Mouse (Mus musculus): Measurements from ENCODE around the gene Psen1. TPM values are rescaled to one million over a fixed set of nuclear protein-coding genes. Genes with fewer than 3 reads are reported as not detected.

Gene Psen1
- polyA plus RNA-seq, 1 experiment from 2014 or later = 68.0 TPM

DNA sequence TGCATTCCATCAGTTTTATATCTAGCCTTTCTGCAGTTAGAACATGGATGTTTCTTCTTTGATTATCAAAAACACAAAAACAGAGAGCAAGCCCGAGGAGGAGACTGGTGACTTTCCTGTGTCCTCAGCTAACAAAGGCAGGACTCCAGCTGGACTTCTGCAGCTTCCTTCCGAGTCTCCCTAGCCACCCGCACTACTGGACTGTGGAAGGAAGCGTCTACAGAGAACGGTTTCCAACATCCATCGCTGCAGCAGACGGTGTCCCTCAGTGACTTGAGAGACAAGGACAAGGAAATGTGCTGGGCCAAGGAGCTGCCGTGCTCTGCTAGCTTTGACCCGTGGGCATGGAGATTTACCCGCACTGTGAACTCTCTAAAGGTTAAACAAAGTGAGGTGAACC is 46.1 kb downstream of the Psen1 start:
- no peaks in the 10 kb centered on the region for H3K9me3 ChIP-seq (ENCODE audit: control insufficient read depth, low read length)
- no peak overlapping the region for H3K4me2 ChIP-seq (ENCODE audit: low read depth, severe bottlenecking)
- H3K4me3 ChIP-seq (ENCODE audit: low read depth, low read length) = no peak overlapping the region
- H3K27me3 ChIP-seq (ENCODE audit: control insufficient read depth, insufficient read depth, low read length) = no peaks in the 10 kb centered on the region
- 91% methylated on average over 10 of the region's 10 CpGs for WGBS
- H3K36me3 ChIP-seq (ENCODE audit: control insufficient read depth, insufficient read depth, low read length) = peaks cover 12% of the 10 kb centered on the region; the same call in 1 of the 2 replicates
- DNase-seq (ENCODE audit: low spot score) (no peak), ATAC-seq (ENCODE audit: insufficient number of reproducible peaks, low FRiP score, low TSS enrichment, low read depth) (no peak)
- no peaks in the 10 kb centered on the region for H3K4me1 ChIP-seq (ENCODE audit: control insufficient read depth, insufficient read depth, low read length)
- H3K27ac ChIP-seq (replicated peaks; ENCODE audit: low read depth, low read length) = no peak overlapping the region
- H3K9ac ChIP-seq (ENCODE audit: low read length) = no peak overlapping the region

DNA sequence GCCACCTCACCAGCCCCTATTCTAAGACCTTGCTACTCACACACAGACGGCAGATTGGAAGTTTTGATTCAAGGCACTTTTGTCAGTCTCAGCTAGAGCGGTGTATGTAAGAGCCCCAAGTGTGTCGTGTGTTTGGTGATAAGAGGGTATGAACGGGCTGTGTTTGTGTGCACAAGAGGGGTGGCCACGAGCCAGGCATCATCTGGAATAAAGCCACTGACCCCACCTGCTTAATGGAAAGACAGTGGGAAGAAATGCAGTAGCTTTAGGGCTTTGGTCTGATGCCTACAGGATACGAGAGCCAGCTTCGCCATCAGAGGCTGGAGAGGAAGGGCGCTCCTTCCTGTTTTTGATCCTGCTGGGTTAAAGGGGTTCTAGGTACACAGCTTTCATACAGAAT is 48.3 kb downstream of the Psen1 start:
- H3K36me3 ChIP-seq (ENCODE audit: control insufficient read depth, insufficient read depth, low read length) = peaks cover 6% of the 10 kb centered on the region; the same call in 1 of the 2 replicates
- no peaks in the 10 kb centered on the region for H3K27me3 ChIP-seq (ENCODE audit: control insufficient read depth, insufficient read depth, low read length)
- no peaks in the 10 kb centered on the region for H3K4me1 ChIP-seq (ENCODE audit: control insufficient read depth, insufficient read depth, low read length)
- DNase-seq (ENCODE audit: low spot score) (no peak), ATAC-seq (ENCODE audit: insufficient number of reproducible peaks, low FRiP score, low TSS enrichment, low read depth) (no peak)
- no peak overlapping the region for H3K27ac ChIP-seq (replicated peaks; ENCODE audit: low read depth, low read length)
- H3K4me3 ChIP-seq (ENCODE audit: low read depth, low read length) = no peak overlapping the region
- no peaks in the 10 kb centered on the region for H3K9me3 ChIP-seq (ENCODE audit: control insufficient read depth, low read length)
- H3K9ac ChIP-seq (ENCODE audit: low read length) = no peak overlapping the region
- 94% methylated on average over 8 of the region's 8 CpGs for WGBS
- H3K4me2 ChIP-seq (ENCODE audit: low read depth, severe bottlenecking) = no peak overlapping the region

DNA sequence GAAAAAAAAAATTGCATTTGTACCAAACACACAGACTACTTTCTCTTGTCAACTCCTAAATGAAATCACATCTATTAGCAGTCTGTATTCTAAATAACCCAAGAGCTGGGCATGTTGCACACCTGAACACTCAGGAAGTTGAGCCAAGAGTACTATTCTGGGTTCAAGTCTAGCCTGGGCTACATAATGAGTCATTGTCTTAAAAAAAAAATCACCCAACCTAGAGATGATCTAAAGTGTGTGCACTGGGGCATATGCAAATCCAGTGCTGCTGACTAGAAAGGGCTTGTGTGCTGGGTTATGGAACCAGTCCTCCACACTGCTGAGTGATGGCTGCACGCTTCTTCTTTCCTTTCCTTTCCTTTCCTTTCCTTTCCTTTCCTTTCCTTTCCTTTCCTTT is 50.7 kb downstream of the Psen1 start:
- Histone ChIP-seq H3K4me2 (ENCODE audit: low read depth, severe bottlenecking) (no peak overlapping the region), H3K27me3 (ENCODE audit: control insufficient read depth, insufficient read depth, low read length) (no peaks in the 10 kb centered on the region), H3K4me3 (ENCODE audit: low read depth, low read length) (no peak overlapping the region), H3K36me3 (ENCODE audit: control insufficient read depth, insufficient read depth, low read length) (peaks cover 4% of the 10 kb centered on the region; the same call in 1 of the 2 replicates), H3K9ac (ENCODE audit: low read length) (no peak overlapping the region), H3K4me1 (ENCODE audit: control insufficient read depth, insufficient read depth, low read length) (no peaks in the 10 kb centered on the region), H3K27ac (replicated peaks; ENCODE audit: low read depth, low read length) (no peak overlapping the region), H3K9me3 (ENCODE audit: control insufficient read depth, low read length) (no peaks in the 10 kb centered on the region)
- ATAC-seq (ENCODE audit: insufficient number of reproducible peaks, low FRiP score, low TSS enrichment, low read depth) (no peak), DNase-seq (ENCODE audit: low spot score) (no peak)
- 90% methylated on average over 1 of the region's 1 CpGs for WGBS

DNA sequence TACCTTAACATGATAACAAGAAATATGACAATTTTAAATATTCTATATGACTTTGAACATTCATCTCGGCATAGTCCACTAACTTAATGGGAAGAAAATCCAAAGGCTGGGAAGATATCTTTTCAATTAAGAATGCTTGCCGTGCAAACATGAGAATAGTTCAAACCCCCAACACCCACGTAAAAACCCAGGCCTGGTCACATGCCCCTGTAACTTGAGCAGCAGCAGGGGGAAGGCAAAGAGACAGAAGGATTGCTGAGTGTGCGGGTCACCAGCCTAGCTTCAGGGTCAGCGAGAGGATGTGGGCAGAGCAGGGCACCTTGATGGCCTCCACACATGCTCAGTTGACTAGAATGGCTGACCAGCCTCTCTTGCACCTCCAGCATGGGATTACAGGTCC is 53.8 kb downstream of the Psen1 start:
- no peak for ATAC-seq (ENCODE audit: insufficient number of reproducible peaks, low FRiP score, low TSS enrichment, low read depth)
- no peak overlapping the region for H3K27ac ChIP-seq (replicated peaks; ENCODE audit: low read depth, low read length)
- no peak for DNase-seq (ENCODE audit: low spot score)
- H3K4me2 ChIP-seq (ENCODE audit: low read depth, severe bottlenecking) = no peak overlapping the region
- no peaks in the 10 kb centered on the region for H3K9me3 ChIP-seq (ENCODE audit: control insufficient read depth, low read length)
- no peaks in the 10 kb centered on the region for H3K36me3 ChIP-seq (ENCODE audit: control insufficient read depth, insufficient read depth, low read length)
- H3K9ac ChIP-seq (ENCODE audit: low read length) = no peak overlapping the region
- 54% methylated on average over 5 of the region's 5 CpGs for WGBS
- H3K4me1 ChIP-seq (ENCODE audit: control insufficient read depth, insufficient read depth, low read length) = no peaks in the 10 kb centered on the region
- no peak overlapping the region for H3K4me3 ChIP-seq (ENCODE audit: low read depth, low read length)
- H3K27me3 ChIP-seq (ENCODE audit: control insufficient read depth, insufficient read depth, low read length) = no peaks in the 10 kb centered on the region

DNA sequence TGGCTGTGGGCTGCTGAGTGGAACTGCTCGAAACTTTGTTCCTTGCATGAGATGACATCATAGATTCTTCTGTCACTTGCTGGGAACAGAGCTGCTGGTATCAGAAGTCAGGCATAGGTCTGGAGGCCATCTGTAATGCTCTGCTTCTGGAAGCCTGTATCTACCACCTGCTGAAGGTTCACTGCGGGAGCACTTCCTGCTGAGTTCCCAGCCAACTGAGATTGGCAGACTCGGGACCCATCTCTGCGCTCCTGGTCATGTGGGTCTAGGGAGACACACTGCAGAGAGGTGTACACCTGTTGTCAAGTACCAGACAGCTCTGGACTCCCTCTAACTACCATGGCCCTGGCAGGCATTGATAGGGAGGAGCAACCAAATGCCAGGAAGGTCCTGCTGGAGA is 54.9 kb downstream of the Psen1 start:
- Histone ChIP-seq H3K27me3 (ENCODE audit: control insufficient read depth, insufficient read depth, low read length) (no peaks in the 10 kb centered on the region), H3K4me3 (ENCODE audit: low read depth, low read length) (no peak overlapping the region), H3K9ac (ENCODE audit: low read length) (no peak overlapping the region), H3K27ac (replicated peaks; ENCODE audit: low read depth, low read length) (no peak overlapping the region; the same call in 1 of the 2 replicates), H3K4me1 (ENCODE audit: control insufficient read depth, insufficient read depth, low read length) (no peaks in the 10 kb centered on the region), H3K9me3 (ENCODE audit: control insufficient read depth, low read length) (no peaks in the 10 kb centered on the region), H3K4me2 (ENCODE audit: low read depth, severe bottlenecking) (no peak overlapping the region), H3K36me3 (ENCODE audit: control insufficient read depth, insufficient read depth, low read length) (no peaks in the 10 kb centered on the region)
- WGBS = 86% methylated on average over 4 of the region's 4 CpGs
- DNase-seq (ENCODE audit: low spot score) (no peak), ATAC-seq (ENCODE audit: insufficient number of reproducible peaks, low FRiP score, low TSS enrichment, low read depth) (no peak)

DNA sequence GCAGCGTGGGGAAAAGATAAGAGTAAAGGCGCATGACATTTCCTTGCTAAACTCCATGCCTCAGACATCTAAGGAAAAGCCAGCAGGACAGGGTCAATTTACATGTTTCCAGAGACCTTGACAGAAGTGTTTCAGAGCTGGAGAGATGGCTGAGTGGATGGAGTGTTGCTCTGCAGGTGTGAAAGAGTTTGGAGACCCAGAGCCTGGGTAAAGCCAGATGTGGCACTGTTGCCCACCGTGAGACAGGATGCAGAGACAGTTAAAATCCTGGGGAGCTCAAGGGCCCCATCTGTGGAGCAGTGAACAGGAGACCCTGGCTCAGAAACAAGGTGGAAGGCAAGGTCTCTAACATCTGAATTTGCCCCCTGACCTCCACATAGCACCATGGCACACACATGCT is 55.8 kb downstream of the Psen1 start:
- H3K27me3 ChIP-seq (ENCODE audit: control insufficient read depth, insufficient read depth, low read length) = no peaks in the 10 kb centered on the region
- no peaks in the 10 kb centered on the region for H3K9me3 ChIP-seq (ENCODE audit: control insufficient read depth, low read length)
- WGBS = 58% methylated on average over 3 of the region's 3 CpGs
- no peak overlapping the region for H3K4me3 ChIP-seq (ENCODE audit: low read depth, low read length)
- DNase-seq (ENCODE audit: low spot score) (no peak), ATAC-seq (ENCODE audit: insufficient number of reproducible peaks, low FRiP score, low TSS enrichment, low read depth) (no peak)
- no peak overlapping the region for H3K27ac ChIP-seq (replicated peaks; ENCODE audit: low read depth, low read length)
- H3K36me3 ChIP-seq (ENCODE audit: control insufficient read depth, insufficient read depth, low read length) = no peaks in the 10 kb centered on the region
- no peaks in the 10 kb centered on the region for H3K4me1 ChIP-seq (ENCODE audit: control insufficient read depth, insufficient read depth, low read length)
- H3K4me2 ChIP-seq (ENCODE audit: low read depth, severe bottlenecking) = no peak overlapping the region
- H3K9ac ChIP-seq (ENCODE audit: low read length) = no peak overlapping the region

DNA sequence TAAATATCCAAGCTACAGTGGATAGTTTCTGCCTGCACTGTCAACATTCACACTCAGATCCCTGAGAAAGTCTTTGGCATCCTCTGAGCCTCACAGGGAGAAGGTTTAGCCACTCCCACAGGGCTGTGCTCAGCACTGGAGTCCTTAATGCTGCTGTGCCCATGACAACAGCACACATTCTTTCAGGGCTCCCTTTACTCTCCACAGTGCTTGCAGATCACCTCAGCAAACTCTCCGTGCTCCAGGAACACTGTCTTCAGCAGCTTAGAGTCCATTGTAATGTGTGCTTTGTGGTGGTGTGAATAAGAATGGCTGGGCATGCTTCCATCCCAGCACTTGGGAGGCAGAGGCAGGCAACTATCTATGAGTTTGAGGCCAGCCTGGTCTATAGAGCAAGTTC is 61.2 kb downstream of the Psen1 start:
- 70% methylated on average over 1 of the region's 1 CpGs for WGBS
- Histone ChIP-seq H3K9me3 (ENCODE audit: control insufficient read depth, low read length) (no peaks in the 10 kb centered on the region), H3K4me3 (ENCODE audit: low read depth, low read length) (no peak overlapping the region), H3K36me3 (ENCODE audit: control insufficient read depth, insufficient read depth, low read length) (no peaks in the 10 kb centered on the region), H3K4me2 (ENCODE audit: low read depth, severe bottlenecking) (no peak overlapping the region), H3K27ac (replicated peaks; ENCODE audit: low read depth, low read length) (no peak overlapping the region), H3K4me1 (ENCODE audit: control insufficient read depth, insufficient read depth, low read length) (0 out of 2 replicates have a peak, but pooled peaks cover 2% of the 10 kb centered on the region), H3K9ac (ENCODE audit: low read length) (no peak overlapping the region), H3K27me3 (ENCODE audit: control insufficient read depth, insufficient read depth, low read length) (no peaks in the 10 kb centered on the region)
- DNase-seq (ENCODE audit: low spot score) (no peak), ATAC-seq (ENCODE audit: insufficient number of reproducible peaks, low FRiP score, low TSS enrichment, low read depth) (no peak)

DNA sequence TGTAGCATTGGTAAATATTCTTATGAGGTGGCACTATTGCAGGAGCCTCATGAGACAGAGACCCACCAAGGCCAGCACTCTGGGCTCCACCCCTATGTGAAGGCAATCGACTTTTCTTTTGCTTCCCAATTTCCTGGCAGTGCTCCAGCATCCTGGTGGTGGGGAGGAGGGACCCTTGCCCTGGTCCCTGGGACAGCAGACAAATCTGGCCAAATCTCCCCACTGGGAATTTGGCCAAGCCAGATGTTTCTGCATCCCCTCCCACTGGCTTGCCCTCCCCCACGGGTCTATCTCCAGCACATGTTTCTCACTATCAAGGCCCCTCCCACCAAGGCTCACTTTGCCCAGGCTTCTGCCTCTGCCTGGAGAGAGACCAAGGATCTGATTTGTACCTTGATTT is 64.5 kb downstream of the Psen1 start:
- Histone ChIP-seq H3K36me3 (ENCODE audit: control insufficient read depth, insufficient read depth, low read length) (no peaks in the 10 kb centered on the region), H3K9ac (ENCODE audit: low read length) (no peak overlapping the region), H3K4me3 (ENCODE audit: low read depth, low read length) (no peak overlapping the region), H3K27ac (replicated peaks; ENCODE audit: low read depth, low read length) (no peak overlapping the region), H3K4me1 (ENCODE audit: control insufficient read depth, insufficient read depth, low read length) (0 out of 2 replicates have a peak, but pooled peaks cover 2% of the 10 kb centered on the region), H3K4me2 (ENCODE audit: low read depth, severe bottlenecking) (no peak overlapping the region), H3K9me3 (ENCODE audit: control insufficient read depth, low read length) (no peaks in the 10 kb centered on the region), H3K27me3 (ENCODE audit: control insufficient read depth, insufficient read depth, low read length) (no peaks in the 10 kb centered on the region)
- WGBS = 21% methylated on average over 2 of the region's 2 CpGs
- ATAC-seq (ENCODE audit: insufficient number of reproducible peaks, low FRiP score, low TSS enrichment, low read depth) (no peak), DNase-seq (ENCODE audit: low spot score) (peak; percentile 31)

DNA sequence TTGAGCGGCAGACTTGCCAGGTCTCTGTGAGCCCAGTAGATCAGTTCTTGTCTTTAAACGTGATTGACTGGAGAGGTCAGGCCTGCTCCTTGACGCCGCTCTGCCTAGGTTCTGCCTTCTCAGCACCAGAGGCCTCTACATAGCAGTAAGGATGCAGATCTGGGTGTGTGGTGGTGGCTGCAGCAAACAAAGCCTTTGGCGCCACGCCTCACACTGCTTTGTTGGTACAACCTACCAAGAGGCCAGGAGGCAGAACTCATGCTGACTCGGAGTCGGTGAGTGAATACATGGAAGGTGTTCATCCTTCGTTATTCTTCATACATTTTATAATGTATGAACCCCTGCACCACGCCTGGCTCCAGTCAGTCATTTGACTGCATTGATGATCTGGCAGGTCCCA is 70.8 kb downstream of the Psen1 start:
- Histone ChIP-seq H3K4me3 (ENCODE audit: low read depth, low read length) (no peak overlapping the region), H3K9me3 (ENCODE audit: control insufficient read depth, low read length) (no peaks in the 10 kb centered on the region), H3K27me3 (ENCODE audit: control insufficient read depth, insufficient read depth, low read length) (no peaks in the 10 kb centered on the region), H3K4me2 (ENCODE audit: low read depth, severe bottlenecking) (no peak overlapping the region), H3K9ac (ENCODE audit: low read length) (no peak overlapping the region), H3K27ac (replicated peaks; ENCODE audit: low read depth, low read length) (no peak overlapping the region), H3K36me3 (ENCODE audit: control insufficient read depth, insufficient read depth, low read length) (no peaks in the 10 kb centered on the region), H3K4me1 (ENCODE audit: control insufficient read depth, insufficient read depth, low read length) (peaks cover 11% of the 10 kb centered on the region)
- ATAC-seq (ENCODE audit: insufficient number of reproducible peaks, low FRiP score, low TSS enrichment, low read depth) = no peak
- DNase-seq (ENCODE audit: low spot score) = no peak
- WGBS = 72% methylated on average over 10 of the region's 10 CpGs
